Mouse (Mus musculus): Measurements from ENCODE around the gene Mcoln1. TPM values are rescaled to one million over a fixed set of nuclear protein-coding genes. Genes with fewer than 3 reads are reported as not detected.
A peak's percentile ranks its signal among the peaks of the same experiment; 100 is the strongest.

The Mcoln1 gene
- total RNA-seq, 2 experiments from 2014 or later = 16.5 to 17.4 TPM

GRCm38 (mm10) chr8:3495578-3496427 is 4.5 kb upstream of the Mcoln1 start:
- DNase-seq = no peak
- intact Hi-C loops (cut with DNase I; ENCODE audit: low total_unique reads) = no loop called here

- intact Hi-C loops (cut with DNase I; ENCODE audit: low total_unique reads) = no loop called here
- no peak for DNase-seq
Measured at GRCm38 (mm10) chr8:3496428-3496748, 3.9 kb upstream of the Mcoln1 start.

GRCm38 (mm10) chr8:3498583-3498982 is 1.7 kb upstream of the Mcoln1 start:
- no peak for DNase-seq
- intact Hi-C loops (cut with DNase I; ENCODE audit: low total_unique reads) = no loop called here

- intact Hi-C loops (cut with DNase I; ENCODE audit: low total_unique reads) = no loop called here
- DNase-seq = no peak
Measured at GRCm38 (mm10) chr8:3499751-3500150, 506 bp upstream of the Mcoln1 start.

- intact Hi-C loops (cut with DNase I; ENCODE audit: low total_unique reads) = no loop called here
- no peak for DNase-seq
Measured at GRCm38 (mm10) chr8:3502217-3502616, 2.0 kb downstream of the Mcoln1 start.

- no peak for DNase-seq
- intact Hi-C loops (cut with DNase I; ENCODE audit: low total_unique reads) = no loop called here
Measured at GRCm38 (mm10) chr8:3507979-3508754, 7.9 kb downstream of the Mcoln1 start.

GRCm38 (mm10) chr8:3514681-3515247 is 14.5 kb downstream of the Mcoln1 start:
- intact Hi-C loops (cut with DNase I; ENCODE audit: low total_unique reads) = no loop called here
- DNase-seq = no peak

- intact Hi-C loops (cut with DNase I; ENCODE audit: low total_unique reads) = no loop called here
- DNase-seq = peak; percentile 89
Measured at GRCm38 (mm10) chr8:3515260-3515671, 15.0 kb downstream of the Mcoln1 start, which contains the start of gene Pnpla6. Gene Pnpla6, plus strand, starts transcription at chr8:3515384.

- no peak for DNase-seq
- intact Hi-C loops (cut with DNase I; ENCODE audit: low total_unique reads) = no loop called here
Measured at GRCm38 (mm10) chr8:3515771-3516417, 15.6 kb downstream of the Mcoln1 start.

- DNase-seq = peak; percentile 92
- intact Hi-C loops (cut with DNase I; ENCODE audit: low total_unique reads) = no loop called here
Measured at GRCm38 (mm10) chr8:3516450-3517116, 16.3 kb downstream of the Mcoln1 start.

GRCm38 (mm10) chr8:3517117-3517495 is 16.8 kb downstream of the Mcoln1 start:
- no peak for DNase-seq
- intact Hi-C loops (cut with DNase I; ENCODE audit: low total_unique reads) = no loop called here

- intact Hi-C loops (cut with DNase I; ENCODE audit: low total_unique reads) = no loop called here
- DNase-seq = no peak
Measured at GRCm38 (mm10) chr8:3522007-3522697, 21.9 kb downstream of the Mcoln1 start.

GRCm38 (mm10) chr8:3530816-3531215 is 30.6 kb downstream of the Mcoln1 start:
- intact Hi-C loops (cut with DNase I; ENCODE audit: low total_unique reads) = no loop called here
- DNase-seq = no peak

GRCm38 (mm10) chr8:3531936-3532335 is 31.7 kb downstream of the Mcoln1 start:
- intact Hi-C loops (cut with DNase I; ENCODE audit: low total_unique reads) = no loop called here
- no peak for DNase-seq

GRCm38 (mm10) chr8:3536053-3536841 is 36.0 kb downstream of the Mcoln1 start:
- DNase-seq = no peak
- intact Hi-C loops (cut with DNase I; ENCODE audit: low total_unique reads) = no loop called here

GRCm38 (mm10) chr8:3536940-3537339 is 36.7 kb downstream of the Mcoln1 start:
- no peak for DNase-seq
- intact Hi-C loops (cut with DNase I; ENCODE audit: low total_unique reads) = no loop called here

- intact Hi-C loops (cut with DNase I; ENCODE audit: low total_unique reads) = no loop called here
- no peak for DNase-seq
Measured at GRCm38 (mm10) chr8:3537666-3538065, 37.4 kb downstream of the Mcoln1 start.

GRCm38 (mm10) chr8:3539146-3539545 is 38.9 kb downstream of the Mcoln1 start:
- no peak for DNase-seq
- intact Hi-C loops (cut with DNase I; ENCODE audit: low total_unique reads) = no loop called here
